Mouse (Mus musculus) hindbrain, embryonic 11.5 days (tissue): ENCODE data around the gene Dnmbp. TPM values are rescaled to one million over a fixed set of nuclear protein-coding genes. Genes with fewer than 3 reads are reported as not detected.

Experiments
- ATAC-seq: fragments of 200-750 bp; cut with Nextera tagmentation; 2 replicates; pipeline ENCODE4 v1.8.0; 2017; ENCODE audit warnings: mild to moderate bottlenecking, moderate TSS enrichment, moderate library complexity; ENCODE audit not compliant: low FRiP score
- DNase-seq: peaks from one replicate; pipeline ENCODE4 v3.0.0-alpha.2; 2015; ENCODE audit warnings: low spot score
- H3K27ac ChIP-seq: fragments of 300-500 bp; sonication (generic); 2 replicates; pipeline ENCODE4 v1.5.1; 2014; ENCODE audit warnings: mild to moderate bottlenecking, low read depth, low read length
- H3K27me3 ChIP-seq: fragments of 300-500 bp; sonication (generic); 2 replicates; pipeline ENCODE4 v1.6.1; 2014; ENCODE audit warnings: mild to moderate bottlenecking, low read length, moderate library complexity, mixed read lengths; ENCODE audit not compliant: control insufficient read depth, insufficient read depth
- H3K36me3 ChIP-seq: fragments of 300-500 bp; sonication (generic); 2 replicates; pipeline ENCODE4 v1.6.1; 2014; ENCODE audit warnings: mild to moderate bottlenecking, low read length, moderate library complexity, mixed read lengths; ENCODE audit not compliant: control insufficient read depth, insufficient read depth
- H3K4me1 ChIP-seq: fragments of 300-500 bp; sonication (generic); replicated peaks from 2 replicates; pipeline ENCODE4 v1.6.1; 2014; ENCODE audit warnings: low read length, mixed read lengths; ENCODE audit not compliant: control insufficient read depth, insufficient read depth
- H3K4me2 ChIP-seq: fragments of 300-500 bp; sonication (generic); replicated peaks from 2 replicates; pipeline ENCODE4 v1.6.1; 2014; ENCODE audit warnings: mild to moderate bottlenecking, low read depth, low read length
- H3K4me3 ChIP-seq: fragments of 300-500 bp; sonication (generic); 2 replicates; pipeline ENCODE4 v1.5.1; 2014; ENCODE audit warnings: low read depth, low read length
- H3K9ac ChIP-seq: fragments of 300-500 bp; sonication (generic); 2 replicates; pipeline ENCODE4 v1.6.1; 2014; ENCODE audit warnings: low read depth, low read length
- H3K9me3 ChIP-seq: fragments of 300-500 bp; sonication (generic); 2 replicates; pipeline ENCODE4 v1.6.1; 2016; ENCODE audit warnings: low read length; ENCODE audit not compliant: control insufficient read depth
- WGBS: fragments of 180-500 bp; shearing (Covaris S2); extraction: QIAGEN DNeasy Blood & Tissue Kit; methylation state at CpG from one replicate; pipeline ENCODE4 v1.1.7; 2014; 5-methylcytosine and 5-hydroxymethylcytosine counted together
- polyA plus RNA-seq: library from polyadenylated mRNA; unstranded; fragments of >200 nt; fragmentation: Nextera tagmentation; extraction: Ambion mirVana; gene quantifications from 2 replicates; pipeline ENCODE4 v1.2.1, GENCODE M21; 2014

The Dnmbp gene
- polyA plus RNA-seq, 1 experiment from 2014 or later = 13.5 TPM

- peak overlapping the region; percentile 52 for H3K9ac ChIP-seq
Observed at GRCm38 (mm10) chr19:43882895-43883573, 57.0 kb downstream of the Dnmbp start.

GRCm38 (mm10) chr19:43881615-43882014 is 58.4 kb downstream of the Dnmbp start:
- 85% methylated on average over 7 of the region's 7 CpGs for WGBS
- no peak for ATAC-seq
- DNase-seq = no peak

More at GRCm38 (mm10) chr19:43882895-43883573, 57.0 kb downstream of the Dnmbp start:
- Histone ChIP-seq H3K9me3 (no peaks in the 10 kb centered on the region), H3K36me3 (no peaks in the 10 kb centered on the region), H3K4me2 (peak overlapping the region; percentile 21), H3K27me3 (no peaks in the 10 kb centered on the region), H3K4me3 (no peak overlapping the region), H3K27ac (no peak overlapping the region), H3K4me1 (0 out of 2 replicates have a peak, but pooled peaks cover 6% of the 10 kb centered on the region)
- 39% methylated on average over 18 of the region's 18 CpGs for WGBS
- ATAC-seq = peak; percentile 34; the same call in 1 of the 2 replicates
- DNase-seq = peak; percentile 54

GRCm38 (mm10) chr19:43880420-43880819 is 59.6 kb downstream of the Dnmbp start:
- H3K4me1 ChIP-seq = peaks cover 6% of the 10 kb centered on the region; the same call in 1 of the 2 replicates
- H3K36me3 ChIP-seq = no peaks in the 10 kb centered on the region
- no peaks in the 10 kb centered on the region for H3K9me3 ChIP-seq
- H3K27ac ChIP-seq = no peak overlapping the region
- H3K4me2 ChIP-seq = no peak overlapping the region
- H3K4me3 ChIP-seq = no peak overlapping the region
- H3K27me3 ChIP-seq = no peaks in the 10 kb centered on the region
- no peak for DNase-seq
- WGBS = 16% methylated on average over 3 of the region's 3 CpGs
- no peak overlapping the region for H3K9ac ChIP-seq
- ATAC-seq = no peak

More at GRCm38 (mm10) chr19:43881615-43882014, 58.4 kb downstream of the Dnmbp start:
- Histone ChIP-seq H3K27ac (no peak overlapping the region), H3K36me3 (no peaks in the 10 kb centered on the region), H3K4me3 (no peak overlapping the region), H3K9me3 (no peaks in the 10 kb centered on the region), H3K9ac (no peak overlapping the region), H3K27me3 (no peaks in the 10 kb centered on the region), H3K4me2 (no peak overlapping the region), H3K4me1 (peaks cover 6% of the 10 kb centered on the region; the same call in 1 of the 2 replicates)

- ATAC-seq (peak; percentile 88), DNase-seq (peak; percentile 92)
- H3K27me3 ChIP-seq = no peaks in the 10 kb centered on the region
- H3K27ac ChIP-seq = peak overlapping the region; percentile 88
- peak overlapping the region; percentile 88 for H3K9ac ChIP-seq
- H3K36me3 ChIP-seq = no peaks in the 10 kb centered on the region
- WGBS = 2% methylated on average over 40 of the region's 41 CpGs
- H3K4me2 ChIP-seq = peak overlapping the region; percentile 75
- peak overlapping the region; percentile 70 for H3K4me3 ChIP-seq
- H3K9me3 ChIP-seq = no peaks in the 10 kb centered on the region
- peaks cover 6% of the 10 kb centered on the region; the same call in 1 of the 2 replicates for H3K4me1 ChIP-seq
Observed at GRCm38 (mm10) chr19:43879401-43880212, 60.4 kb downstream of the Dnmbp start.

GRCm38 (mm10) chr19:43878111-43879092 is 61.6 kb downstream of the Dnmbp start:
- peaks cover 6% of the 10 kb centered on the region; the same call in 1 of the 2 replicates for H3K4me1 ChIP-seq
- no peaks in the 10 kb centered on the region for H3K9me3 ChIP-seq
- peak overlapping the region; percentile 70 for H3K4me3 ChIP-seq
- H3K9ac ChIP-seq = peak overlapping the region; percentile 88
- ATAC-seq = no peak
- peak overlapping the region; percentile 75 for H3K4me2 ChIP-seq
- H3K27me3 ChIP-seq = no peaks in the 10 kb centered on the region
- peak; percentile 49 for DNase-seq
- WGBS = 4% methylated on average over 17 of the region's 17 CpGs
- peak overlapping the region; percentile 88 for H3K27ac ChIP-seq
- H3K36me3 ChIP-seq = no peaks in the 10 kb centered on the region

GRCm38 (mm10) chr19:43877364-43877763 is 62.6 kb downstream of the Dnmbp start:
- Histone ChIP-seq H3K36me3 (no peaks in the 10 kb centered on the region), H3K4me2 (no peak overlapping the region), H3K27ac (no peak overlapping the region), H3K4me3 (no peak overlapping the region), H3K9me3 (no peaks in the 10 kb centered on the region), H3K27me3 (no peaks in the 10 kb centered on the region), H3K4me1 (peaks cover 2% of the 10 kb centered on the region; the same call in 1 of the 2 replicates), H3K9ac (no peak overlapping the region)
- ATAC-seq (no peak), DNase-seq (no peak)
- 91% methylated on average over 8 of the region's 8 CpGs for WGBS

GRCm38 (mm10) chr19:43875996-43876395 is 64.0 kb downstream of the Dnmbp start:
- ATAC-seq = no peak
- no peak overlapping the region for H3K4me2 ChIP-seq
- H3K36me3 ChIP-seq = peaks cover 5% of the 10 kb centered on the region; the same call in 1 of the 2 replicates
- no peaks in the 10 kb centered on the region for H3K27me3 ChIP-seq
- no peak for DNase-seq
- H3K27ac ChIP-seq = no peak overlapping the region
- peaks cover 2% of the 10 kb centered on the region; the same call in 1 of the 2 replicates for H3K4me1 ChIP-seq
- H3K4me3 ChIP-seq = no peak overlapping the region
- no peak overlapping the region for H3K9ac ChIP-seq
- no peaks in the 10 kb centered on the region for H3K9me3 ChIP-seq
- 28% methylated on average over 2 of the region's 2 CpGs for WGBS

- Histone ChIP-seq H3K4me2 (no peak overlapping the region), H3K36me3 (peaks cover 5% of the 10 kb centered on the region; the same call in 1 of the 2 replicates), H3K4me1 (peaks cover 2% of the 10 kb centered on the region; the same call in 1 of the 2 replicates), H3K27me3 (no peaks in the 10 kb centered on the region), H3K9me3 (no peaks in the 10 kb centered on the region), H3K27ac (no peak overlapping the region), H3K4me3 (no peak overlapping the region), H3K9ac (no peak overlapping the region)
- ATAC-seq (no peak), DNase-seq (no peak)
- 95% methylated on average over 11 of the region's 11 CpGs for WGBS
Observed at GRCm38 (mm10) chr19:43874351-43874750, 65.6 kb downstream of the Dnmbp start.
